Mouse (Mus musculus) hematopoietic stem cell, adult 5-6 weeks (primary cell): ENCODE measurements around the gene Brd4. TPM values are rescaled to one million over a fixed set of nuclear protein-coding genes. Genes with fewer than 3 reads are reported as not detected.

Source experiments
- ATAC-seq, 2 experiments: fragments of 125-278 bp in 1 of 2; replicated peaks in 1 of 2; 2 replicates each; pipeline ENCODE4 v1.8.0; 2016 to 2017; ENCODE audit warnings: inconsistent platforms in 2 of 2, mild to moderate bottlenecking in 2 of 2, moderate number of reproducible peaks in 2 of 2, low read depth in 1 of 2, moderate TSS enrichment in 1 of 2; ENCODE audit not compliant: low FRiP score in 2 of 2, poor library complexity in 2 of 2, severe bottlenecking in 2 of 2, insufficient read depth in 1 of 2, low TSS enrichment in 1 of 2
- total RNA-seq: library from RNA; stranded (forward); fragments of 172-1452, 232-1000 nt; gene quantifications from 2 replicates; pipeline ENCODE4 v1.2.3, GENCODE M21; 2017

The Brd4 gene
- total RNA-seq, 1 experiment from 2014 or later, result 19.8 TPM

- ATAC-seq, result no peak
These were observed 83.4 kb downstream of the Brd4 start for GRCm38 (mm10) chr17:32201086-32201485.

- ATAC-seq, result no peak
These were observed 84.7 kb downstream of the Brd4 start for GRCm38 (mm10) chr17:32199796-32200195.

- ATAC-seq, result no peak
These were observed 87.4 kb downstream of the Brd4 start for GRCm38 (mm10) chr17:32197156-32197555.

- peak; percentile 40 to 51; a peak in 2 of 4 replicates for ATAC-seq
These were observed 88.8 kb downstream of the Brd4 start for GRCm38 (mm10) chr17:32195725-32196124.

GRCm38 (mm10) chr17:32193010-32193409, 91.5 kb downstream of the Brd4 start:
- no peak for ATAC-seq

GRCm38 (mm10) chr17:32189850-32190249, 94.7 kb downstream of the Brd4 start:
- 0 out of 4 replicates have a peak, but pooled peaks of 1 of the 2 experiments have one; percentile 18 for ATAC-seq

GRCm38 (mm10) chr17:32188863-32189636, 95.5 kb downstream of the Brd4 start, which contains the start of gene Ephx3:
TSS of gene Ephx3 (minus strand) at chr17:32189549.
- peak; percentile 22 to 44; a peak in 3 of 4 replicates for ATAC-seq

GRCm38 (mm10) chr17:32183017-32183416, 101.5 kb downstream of the Brd4 start:
- no peak for ATAC-seq

- no peak for ATAC-seq
These were observed 104.7 kb downstream of the Brd4 start for GRCm38 (mm10) chr17:32179621-32180491.

- ATAC-seq, result no peak
These were observed 107.6 kb downstream of the Brd4 start for GRCm38 (mm10) chr17:32176919-32177318.

GRCm38 (mm10) chr17:32173166-32173565, 111.4 kb downstream of the Brd4 start:
- no peak for ATAC-seq

- no peak for ATAC-seq
These were observed 112.0 kb downstream of the Brd4 start for GRCm38 (mm10) chr17:32172485-32172884.

- peak; percentile 44 to 63; a peak in 3 of 4 replicates for ATAC-seq
These were observed 114.8 kb downstream of the Brd4 start for GRCm38 (mm10) chr17:32169518-32170225.

- no peak for ATAC-seq
These were observed 117.8 kb downstream of the Brd4 start, which contains the start of gene Notch3 for GRCm38 (mm10) chr17:32166687-32167086. TSS of gene Notch3 (minus strand) at chr17:32166852.

GRCm38 (mm10) chr17:32165803-32166595, 118.5 kb downstream of the Brd4 start:
- no peak for ATAC-seq

GRCm38 (mm10) chr17:32165266-32165802, 119.2 kb downstream of the Brd4 start:
- no peak for ATAC-seq
